Mouse (Mus musculus) CD4-positive, CD25-positive, alpha-beta regulatory T cell, adult 2 months (primary cell): ENCODE results near the gene Mgrn1.

Source experiments
- DNase-seq: peaks from one replicate; pipeline ENCODE4 v3.0.0-alpha.2; 2012; ENCODE audit warnings: low read depth, low spot score

Gene Mgrn1

DNA sequence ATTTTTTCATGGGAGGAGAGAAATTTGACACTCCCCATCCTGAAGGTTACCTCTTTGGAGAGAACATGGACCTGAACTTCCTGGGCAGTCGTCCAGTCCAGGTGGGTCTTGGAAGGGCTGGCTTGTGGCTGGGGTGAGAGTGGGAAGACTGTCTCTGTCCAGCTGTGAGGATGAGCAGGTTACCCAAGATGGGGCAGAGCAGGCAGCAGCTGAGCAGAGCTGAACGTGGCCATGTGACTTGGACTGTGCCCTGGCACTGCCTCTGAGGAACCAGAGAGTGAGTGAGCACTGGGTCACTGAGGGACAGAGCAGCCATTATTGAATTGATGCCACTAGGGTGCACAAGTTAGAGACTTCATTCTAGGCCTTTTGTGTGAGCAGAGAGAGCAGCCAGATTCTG, 21.3 kb downstream of the Mgrn1 start:
- no peak for DNase-seq

DNA sequence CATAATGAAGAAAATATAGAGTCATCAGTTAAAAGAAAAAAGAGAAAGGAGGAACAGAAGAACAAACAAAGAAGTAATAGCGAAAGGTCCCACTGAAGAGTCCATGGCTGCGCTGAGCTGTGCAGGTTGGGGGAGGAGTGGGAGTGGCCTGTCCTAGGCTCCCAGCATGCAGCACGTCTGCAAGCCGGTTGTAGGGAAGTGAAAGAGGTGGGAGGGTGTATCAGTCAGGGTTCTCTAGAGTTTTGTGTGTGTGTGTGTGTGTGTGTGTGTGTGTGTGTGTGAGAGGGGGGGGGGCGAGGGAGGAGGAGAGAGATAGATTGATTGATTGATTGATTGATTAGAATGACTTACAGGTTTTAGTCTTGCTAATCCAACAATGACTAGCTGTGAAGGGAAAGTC, 21.9 kb downstream of the Mgrn1 start:
- peak; percentile 65 for DNase-seq

DNA sequence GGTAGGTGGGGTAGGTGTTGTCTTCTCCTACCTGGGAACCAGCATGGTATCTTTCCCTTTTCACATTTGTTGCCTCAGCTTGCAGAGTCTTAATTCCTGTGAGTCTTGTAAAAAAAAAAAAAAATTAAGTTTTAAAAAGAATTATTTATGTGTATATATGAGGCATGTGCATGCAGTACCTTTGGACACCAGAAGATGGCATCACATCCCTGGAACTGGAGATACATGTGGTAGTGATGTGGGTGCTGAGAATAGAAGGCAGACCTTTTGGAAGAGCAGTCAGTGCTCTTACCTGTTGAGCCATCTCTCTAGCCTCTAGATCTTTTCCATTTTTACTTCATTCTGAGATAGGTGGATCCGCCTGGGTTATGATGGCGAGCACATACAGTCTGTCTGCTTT, 23.7 kb downstream of the Mgrn1 start:
- DNase-seq: peak; percentile 49

DNA sequence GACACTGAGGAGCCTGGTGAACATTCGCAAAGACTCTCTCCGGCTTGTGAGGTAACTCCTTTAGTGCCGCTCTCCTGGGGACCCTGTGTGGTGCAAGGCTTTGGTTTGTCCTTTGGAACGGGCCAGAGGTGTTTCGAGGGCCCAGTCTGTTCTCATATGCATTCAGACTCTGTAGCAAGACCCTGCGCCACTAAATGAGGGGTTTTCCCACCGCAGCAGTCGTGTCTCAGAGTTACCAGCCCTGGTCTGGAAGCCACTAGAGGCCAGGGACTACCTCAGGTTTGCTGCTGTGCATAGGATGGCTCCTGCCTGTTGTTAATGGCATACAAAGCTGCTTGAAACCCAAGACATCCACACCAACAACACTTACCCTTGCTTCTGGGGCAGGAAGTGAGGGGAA, 24.7 kb downstream of the Mgrn1 start:
- DNase-seq: no peak

DNA sequence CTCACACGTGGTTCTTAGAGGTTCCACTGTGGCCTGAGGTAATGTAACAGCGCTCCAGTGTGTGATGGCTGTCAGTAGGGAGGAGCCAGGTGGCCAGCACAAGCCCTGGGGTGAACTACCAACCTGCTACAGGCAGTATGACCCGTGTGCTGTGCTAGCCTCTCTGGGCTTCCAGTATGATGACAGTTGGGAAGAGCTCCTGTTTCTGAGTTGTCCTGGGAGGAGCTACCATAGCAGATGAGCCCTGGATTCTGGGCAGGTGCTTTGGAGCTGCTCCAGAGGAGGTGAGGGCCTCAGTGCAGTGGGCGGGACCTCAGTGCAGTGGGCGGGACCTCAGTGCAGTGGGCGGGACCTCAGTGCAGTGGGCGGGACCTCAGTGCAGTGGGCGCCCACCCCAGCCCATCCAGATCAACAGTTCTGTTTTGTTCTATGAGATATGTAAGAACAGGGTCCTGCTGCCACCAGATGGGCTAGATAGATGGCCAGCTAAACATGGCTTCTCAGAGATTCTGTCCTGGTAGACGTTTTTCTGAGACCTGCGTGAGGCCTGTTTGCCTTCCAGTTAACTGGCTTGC, 26.1 kb downstream of the Mgrn1 start:
- DNase-seq: peak; percentile 7

DNA sequence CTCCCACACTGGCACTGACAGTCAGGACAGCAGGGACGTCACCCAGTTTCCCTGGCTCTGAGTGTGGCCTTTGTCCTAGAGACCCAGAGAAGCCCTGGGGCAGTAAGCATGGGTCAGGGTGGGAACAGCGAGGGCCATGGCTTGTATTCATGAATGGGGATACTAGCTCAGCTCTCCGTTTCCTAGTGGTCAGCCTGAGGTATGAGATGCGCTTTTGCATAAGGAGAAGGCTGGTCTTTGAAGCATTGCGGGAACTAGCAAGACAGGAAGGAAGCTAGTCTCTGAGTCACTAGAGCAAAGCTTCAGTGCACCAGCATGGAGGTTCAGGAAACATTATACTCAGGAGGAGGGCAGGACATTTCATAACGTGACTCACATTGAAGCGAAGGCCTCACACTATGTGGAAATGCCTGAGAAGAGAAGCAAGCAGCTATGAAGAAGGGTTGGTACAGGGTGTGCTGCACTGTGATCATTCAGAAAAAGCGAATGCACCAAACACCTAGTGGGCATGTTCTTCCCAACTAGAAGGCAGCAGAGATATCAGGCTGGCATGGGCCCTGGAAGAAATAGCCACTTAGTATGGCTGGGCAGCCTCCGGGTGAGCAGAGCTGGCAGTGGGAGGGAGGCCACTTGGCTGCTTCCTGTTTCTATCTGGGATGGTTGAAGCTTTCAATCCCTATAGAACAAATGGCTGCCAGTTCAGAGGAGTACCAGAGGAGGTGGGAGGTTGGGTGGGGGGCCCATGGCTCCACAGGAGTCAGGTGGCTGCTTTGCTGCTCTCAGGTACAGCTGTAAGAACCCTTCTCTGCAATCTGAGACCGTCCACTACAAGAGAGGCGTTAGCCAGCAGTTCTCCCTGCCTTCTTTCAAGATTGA, 27.1 kb downstream of the Mgrn1 start:
- DNase-seq: peak; percentile 40

DNA sequence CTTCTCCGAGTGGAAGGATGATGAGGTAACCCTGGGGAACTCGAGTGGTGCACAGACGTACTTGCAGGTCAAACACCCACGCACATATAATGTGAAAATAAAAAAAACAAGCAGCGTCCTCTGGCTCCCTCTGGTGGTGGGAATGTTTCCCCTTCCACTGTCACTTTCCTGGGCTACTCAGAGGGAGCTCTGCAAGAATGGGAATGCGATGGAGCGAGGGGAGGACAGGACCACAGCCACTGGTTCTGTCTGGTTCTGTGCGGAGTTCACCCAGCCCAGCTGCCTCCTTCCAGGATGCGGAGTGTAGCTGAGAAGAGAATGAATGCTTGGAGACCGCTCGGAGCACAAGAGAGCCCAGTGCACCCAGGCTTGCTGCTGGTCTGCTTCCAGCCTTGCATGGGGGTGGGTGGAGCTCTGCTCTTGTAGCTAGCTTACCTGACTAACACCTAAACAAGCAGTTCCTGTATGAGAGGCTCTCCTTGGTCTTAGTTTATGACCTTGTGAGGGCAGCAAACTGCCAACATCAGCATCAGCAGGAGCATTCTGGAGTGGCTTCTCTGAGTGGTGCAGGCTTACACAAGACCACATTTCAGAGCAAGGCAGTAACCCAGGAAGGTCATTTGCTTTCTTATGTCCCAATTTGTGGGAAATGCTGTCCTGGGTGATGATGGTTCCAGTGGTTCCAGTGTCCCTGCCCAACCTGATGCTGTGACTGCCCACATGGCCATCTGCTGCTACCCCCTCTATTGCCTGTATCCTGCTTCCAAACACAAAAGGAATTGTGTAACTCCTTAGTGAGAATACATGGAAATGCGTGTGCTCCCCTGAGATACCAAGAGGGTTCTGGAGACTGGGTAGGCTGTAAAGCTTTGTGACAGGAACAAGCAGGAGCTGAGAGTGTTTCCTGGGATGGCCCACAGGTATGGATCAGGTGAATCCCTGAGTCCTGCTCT, 28.0 kb downstream of the Mgrn1 start:
- DNase-seq: peak; percentile 88

DNA sequence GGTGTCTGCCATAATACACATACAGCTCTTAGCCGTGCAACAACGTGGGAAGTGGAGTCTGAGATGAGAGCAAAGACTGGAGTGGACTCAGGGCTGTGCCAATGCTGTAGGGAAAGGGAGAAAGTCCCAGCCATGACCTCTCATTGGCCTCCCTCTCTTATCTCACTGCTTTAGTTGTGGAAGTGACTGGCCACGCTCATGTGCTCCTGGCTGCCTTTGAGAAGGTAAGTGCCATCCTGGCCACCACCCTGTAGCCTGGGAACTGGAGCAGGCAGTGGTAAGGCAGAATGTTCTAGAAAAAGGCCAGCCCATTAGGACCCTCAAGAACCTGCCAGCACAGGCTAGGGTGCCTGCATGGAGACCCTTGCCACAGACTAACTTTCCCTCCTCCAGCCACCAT, 29.9 kb downstream of the Mgrn1 start:
- DNase-seq: no peak

DNA sequence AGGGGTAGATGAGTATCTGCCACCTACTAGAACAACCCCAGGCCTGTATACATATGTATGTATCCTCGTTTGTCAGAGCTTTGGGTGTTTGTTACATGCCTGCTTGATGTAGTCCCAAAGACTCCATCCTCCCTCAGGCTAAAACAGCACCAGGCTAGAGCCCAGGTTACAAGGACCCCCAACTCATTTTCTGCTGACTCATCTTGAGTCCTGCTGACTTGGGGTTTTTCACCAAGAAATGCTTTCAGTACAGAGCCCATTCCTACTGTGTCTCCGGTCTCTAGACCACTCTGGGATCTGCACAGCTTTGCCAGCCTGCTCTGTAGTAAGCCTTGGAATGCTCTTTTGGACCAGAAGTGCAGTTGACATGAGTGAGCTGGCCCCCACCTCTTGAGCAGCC, 30.6 kb downstream of the Mgrn1 start:
- DNase-seq: no peak

DNA sequence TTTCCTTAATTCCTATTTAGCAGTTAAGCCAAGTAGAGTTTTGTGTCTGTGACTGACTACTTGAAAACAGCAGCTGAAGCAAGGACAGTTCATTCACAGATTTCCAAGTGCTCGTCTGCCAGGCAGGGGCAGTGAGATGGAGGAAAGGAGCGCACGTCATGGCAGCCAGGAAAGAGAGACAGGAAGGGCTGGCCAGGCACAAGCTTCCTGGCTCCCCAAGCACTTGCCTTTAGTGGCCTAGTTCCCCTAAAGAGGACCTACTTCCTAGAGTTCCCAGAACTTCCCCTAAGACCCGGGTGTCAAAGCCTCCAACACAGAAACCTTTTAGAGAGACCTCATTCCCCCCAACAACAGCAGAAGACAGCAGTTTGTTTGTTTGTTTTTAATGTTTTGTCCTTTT, 34.5 kb downstream of the Mgrn1 start:
- no peak for DNase-seq

DNA sequence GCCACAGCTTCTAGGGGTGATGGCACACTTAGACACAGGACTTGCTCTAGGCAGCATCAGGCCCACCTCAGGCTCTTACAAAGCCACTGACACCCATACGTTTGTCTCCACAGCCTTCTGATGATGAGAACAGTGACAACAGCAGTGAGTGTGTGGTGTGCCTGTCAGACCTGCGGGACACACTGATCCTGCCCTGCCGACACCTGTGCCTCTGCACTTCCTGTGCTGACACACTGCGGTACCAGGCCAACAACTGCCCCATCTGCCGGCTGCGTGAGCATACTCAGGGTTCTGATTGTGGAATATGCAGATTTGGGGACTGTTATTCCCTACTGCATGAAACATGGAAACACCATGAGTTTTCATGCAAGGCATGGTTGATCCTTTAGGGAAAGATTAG, 36.4 kb downstream of the Mgrn1 start:
- peak; percentile 17 for DNase-seq

DNA sequence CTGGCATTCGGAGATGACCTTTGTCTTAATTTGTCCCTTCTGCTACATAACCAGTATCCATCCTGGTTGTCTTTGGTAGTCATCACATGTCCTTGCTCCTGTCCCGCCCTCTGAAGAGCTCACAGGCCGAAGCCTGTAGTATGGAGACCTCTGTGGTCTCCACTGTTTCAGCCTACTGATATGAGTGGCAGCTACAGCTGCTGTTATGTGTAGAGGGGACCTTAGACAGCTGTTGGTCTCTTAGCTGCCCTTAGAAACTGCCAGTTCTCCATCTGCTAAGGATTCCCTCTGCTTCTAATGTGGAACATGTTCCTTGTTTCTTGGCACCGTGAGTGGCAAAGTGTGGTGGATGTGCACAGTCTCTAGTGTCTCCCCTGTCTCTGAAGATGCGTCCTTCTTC, 37.9 kb downstream of the Mgrn1 start:
- no peak for DNase-seq

DNA sequence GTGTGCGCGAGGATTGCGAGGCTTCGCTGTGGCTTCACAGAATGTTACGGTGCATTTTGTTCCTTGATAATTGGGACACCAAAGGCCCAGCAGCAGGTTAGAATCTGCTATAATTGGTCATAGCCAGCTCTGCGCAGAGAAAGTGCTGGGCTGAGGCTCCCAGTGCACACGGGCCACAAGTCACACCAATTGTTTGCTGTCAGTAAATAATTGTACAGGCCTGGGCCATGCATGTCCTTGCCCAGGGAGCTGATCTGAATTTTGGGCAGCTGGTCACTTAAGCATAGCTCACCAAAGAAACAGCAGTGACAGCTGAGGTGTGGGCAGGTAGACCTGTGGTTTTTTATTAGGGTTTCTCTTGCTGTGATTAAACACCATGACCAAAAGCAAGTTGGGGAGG, 41.9 kb downstream of the Mgrn1 start:
- no peak for DNase-seq

DNA sequence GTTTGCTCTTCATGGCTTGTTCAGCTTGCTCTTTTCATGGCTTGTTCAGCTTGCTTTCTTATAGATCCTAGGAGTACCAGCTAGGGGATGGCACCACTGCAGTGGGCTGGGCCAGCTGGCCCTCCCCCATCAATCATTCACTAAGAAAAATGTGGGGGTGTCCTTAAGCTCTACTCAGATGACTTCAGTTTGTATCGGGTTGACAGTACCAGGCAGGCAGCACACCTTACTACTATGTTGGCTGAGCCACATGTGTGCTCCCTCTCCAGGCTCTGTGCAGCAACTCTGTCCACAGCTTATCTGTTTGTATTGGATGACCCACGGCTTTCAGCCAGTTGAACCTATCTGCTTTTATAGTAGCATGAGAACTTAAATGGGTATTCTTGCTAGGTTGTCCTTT, 42.4 kb downstream of the Mgrn1 start:
- DNase-seq: no peak

DNA sequence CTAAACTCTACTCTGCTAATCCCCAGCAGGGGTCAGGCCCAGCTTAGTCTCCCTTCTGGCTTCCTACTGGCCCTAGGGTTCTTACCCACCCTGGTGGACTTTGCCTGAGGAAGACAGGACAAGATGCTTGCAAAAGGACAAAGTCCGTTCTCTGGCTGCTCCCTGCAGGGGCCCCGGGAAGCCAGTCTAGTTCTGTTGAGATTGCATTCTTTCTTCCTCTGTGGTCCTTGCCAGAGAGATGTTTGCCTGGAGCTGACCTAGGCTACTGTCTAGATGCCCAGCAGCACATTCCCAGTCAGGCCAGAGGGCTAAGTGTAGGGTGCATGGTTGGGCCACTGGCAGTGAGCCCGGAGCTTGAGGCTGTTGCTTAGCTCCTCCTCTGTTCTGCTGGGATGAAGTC, 46.4 kb downstream of the Mgrn1 start:
- DNase-seq: no peak

DNA sequence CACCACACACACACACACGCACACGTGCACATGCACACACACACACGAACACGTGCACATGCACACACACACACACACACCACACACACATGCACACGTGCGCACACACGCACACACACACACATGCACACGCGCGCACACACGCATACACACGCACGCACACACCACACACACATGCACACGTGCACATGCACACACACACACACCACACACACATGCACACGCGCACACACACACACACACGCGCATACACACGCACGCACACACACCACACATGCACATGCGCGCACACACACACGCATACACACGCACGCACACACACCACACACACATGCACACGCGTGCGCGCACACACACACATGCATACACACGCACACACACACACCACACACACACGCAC, 49.4 kb downstream of the Mgrn1 start:
- DNase-seq: no peak

DNA sequence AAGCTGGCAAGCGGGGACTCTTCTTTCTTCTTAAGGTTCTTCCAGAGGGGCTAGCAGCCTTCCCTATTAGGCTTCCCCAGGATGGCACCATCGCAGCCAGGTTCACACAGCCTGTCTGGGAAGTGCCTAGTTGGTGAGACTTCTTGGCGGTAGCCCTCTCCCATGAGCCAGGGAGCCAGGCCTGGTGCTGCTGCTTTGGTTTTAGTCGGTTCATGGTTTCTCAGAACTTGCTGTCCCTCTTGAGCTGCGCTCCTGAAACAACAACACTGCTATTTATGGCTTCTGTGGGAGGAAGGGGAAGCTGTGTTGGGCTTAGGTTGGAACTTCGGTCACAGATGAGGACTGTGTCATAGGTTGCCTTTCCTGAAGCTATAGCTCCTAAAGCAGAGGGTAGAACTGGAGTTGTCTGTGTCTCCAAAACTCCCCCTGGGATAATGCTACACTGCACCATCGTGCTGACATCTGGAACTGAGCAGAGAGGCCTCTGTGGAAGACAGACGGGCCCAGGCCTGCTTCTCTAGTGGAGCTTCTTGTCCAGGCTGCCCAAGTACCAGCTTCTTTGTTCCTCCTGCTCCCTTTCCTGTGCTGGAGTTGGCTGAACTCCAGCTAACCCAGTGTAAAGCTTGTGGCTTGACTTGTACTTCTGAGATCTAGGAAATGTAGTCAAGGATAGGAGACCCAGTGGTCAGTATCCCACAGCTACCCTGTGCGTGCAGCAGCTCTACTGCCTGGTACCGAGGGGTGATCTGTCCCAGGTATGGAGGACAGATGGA, 50.1 kb downstream of the Mgrn1 start:
- no peak for DNase-seq

DNA sequence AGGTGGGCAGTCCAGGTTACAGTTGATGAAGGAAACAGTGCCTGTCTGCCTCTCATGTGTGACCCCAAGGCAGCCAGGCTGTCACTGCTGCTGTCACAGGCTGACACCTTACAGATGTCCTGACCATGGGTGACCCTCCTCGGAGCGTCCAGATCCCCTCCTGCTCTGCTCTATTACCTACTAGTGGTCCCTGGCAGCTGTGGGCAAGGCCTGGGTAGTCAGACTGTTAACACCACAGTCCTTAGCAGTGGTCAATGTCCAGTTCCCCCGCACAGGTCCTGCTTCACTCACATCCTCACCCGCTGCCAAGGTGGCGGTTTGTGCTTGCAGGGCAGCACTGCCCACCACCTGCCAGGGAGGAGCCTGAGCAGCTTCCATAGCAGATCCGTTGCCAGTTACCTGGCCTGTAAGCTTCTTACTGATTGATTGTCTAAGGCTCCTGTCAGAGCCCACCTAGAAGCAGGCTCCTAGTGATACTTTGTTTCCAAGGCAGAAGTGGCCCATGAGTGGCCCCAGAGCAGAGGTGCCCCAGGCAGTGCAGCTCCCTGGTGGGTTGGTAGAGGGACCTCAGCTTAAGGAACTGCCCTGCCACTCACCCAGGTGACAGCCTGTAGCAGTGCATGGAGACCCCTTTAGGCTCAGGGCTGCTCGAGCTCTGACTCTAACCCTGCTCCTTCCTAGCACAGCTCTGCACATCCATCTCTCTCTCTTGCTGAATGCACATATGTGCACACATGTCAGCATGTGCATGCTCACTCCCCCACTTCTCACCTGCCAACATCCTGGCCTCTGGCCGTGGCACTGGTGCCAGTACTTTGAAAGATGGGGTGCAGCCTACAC, 51.5 kb downstream of the Mgrn1 start:
- DNase-seq: no peak

DNA sequence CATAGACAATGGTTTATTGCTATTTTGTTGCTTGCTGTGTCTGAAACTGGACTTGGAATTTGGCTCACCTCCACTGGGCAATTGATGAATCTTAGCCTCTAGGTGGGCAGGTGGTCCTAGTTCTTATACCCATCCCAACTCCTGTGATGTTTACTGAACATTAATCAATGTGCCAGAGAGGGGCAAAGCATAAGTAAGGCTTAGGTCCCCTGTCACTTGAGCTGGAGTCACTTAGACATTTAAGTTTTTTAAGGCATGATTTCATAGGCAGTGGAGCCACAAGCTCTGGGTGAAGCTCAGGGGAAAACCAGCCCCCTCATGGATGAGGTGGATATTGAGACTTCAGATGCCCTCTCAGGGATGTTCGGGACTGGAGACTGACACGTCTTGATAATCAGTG, 52.4 kb downstream of the Mgrn1 start, which contains the start of gene Nudt16l1:
Nudt16l1 (plus strand) TSS at position 301 of the 400 bp plus-strand sequence.
- DNase-seq: no peak

DNA sequence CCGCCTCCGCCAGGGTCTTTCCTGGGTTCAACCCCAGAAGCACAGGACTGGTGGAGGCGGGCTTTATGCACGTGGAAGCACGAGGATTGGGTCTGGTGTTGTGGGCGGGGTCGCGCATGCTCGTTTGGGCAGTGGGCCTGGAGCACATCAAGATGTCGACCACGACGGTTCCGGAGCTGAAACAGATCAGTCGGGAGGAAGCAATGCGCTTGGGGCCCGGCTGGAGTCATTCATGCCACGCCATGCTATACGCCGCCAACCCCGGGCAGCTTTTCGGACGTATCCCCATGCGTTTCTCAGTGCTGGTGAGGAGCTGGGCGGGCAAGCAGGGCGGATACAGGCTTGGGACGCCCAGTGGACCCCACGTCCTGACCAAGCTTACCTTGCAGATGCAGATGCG, 52.9 kb downstream of the Mgrn1 start:
- DNase-seq: peak; percentile 98

DNA sequence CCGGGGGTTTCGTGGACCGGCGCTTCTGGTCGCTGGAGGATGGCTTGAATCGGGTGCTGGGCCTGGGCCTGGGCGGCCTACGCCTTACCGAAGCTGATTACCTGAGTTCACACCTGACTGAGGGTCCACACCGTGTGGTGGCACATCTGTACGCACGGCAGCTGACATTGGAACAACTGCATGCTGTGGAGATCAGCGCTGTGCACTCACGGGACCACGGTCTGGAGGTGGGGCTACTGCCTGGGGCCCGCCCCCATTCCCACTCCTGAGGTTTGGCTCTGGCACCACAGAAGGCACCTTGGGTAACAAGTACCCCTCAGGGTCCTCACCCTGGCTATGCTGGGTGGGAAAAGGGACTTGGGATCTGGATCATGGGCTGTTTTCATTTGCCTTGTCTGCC, 53.4 kb downstream of the Mgrn1 start:
- DNase-seq: peak; percentile 47
